Mouse (Mus musculus) kidney, postnatal 4 days (tissue): ENCODE data around the gene Gm45717.

ENCODE experiments used
- DNase-seq, 2 experiments: peaks; one replicate each; pipeline ENCODE4 v3.0.0; 2021; ENCODE audit warnings: mixed read lengths in 2 of 2

Gm45717 gene

DNA sequence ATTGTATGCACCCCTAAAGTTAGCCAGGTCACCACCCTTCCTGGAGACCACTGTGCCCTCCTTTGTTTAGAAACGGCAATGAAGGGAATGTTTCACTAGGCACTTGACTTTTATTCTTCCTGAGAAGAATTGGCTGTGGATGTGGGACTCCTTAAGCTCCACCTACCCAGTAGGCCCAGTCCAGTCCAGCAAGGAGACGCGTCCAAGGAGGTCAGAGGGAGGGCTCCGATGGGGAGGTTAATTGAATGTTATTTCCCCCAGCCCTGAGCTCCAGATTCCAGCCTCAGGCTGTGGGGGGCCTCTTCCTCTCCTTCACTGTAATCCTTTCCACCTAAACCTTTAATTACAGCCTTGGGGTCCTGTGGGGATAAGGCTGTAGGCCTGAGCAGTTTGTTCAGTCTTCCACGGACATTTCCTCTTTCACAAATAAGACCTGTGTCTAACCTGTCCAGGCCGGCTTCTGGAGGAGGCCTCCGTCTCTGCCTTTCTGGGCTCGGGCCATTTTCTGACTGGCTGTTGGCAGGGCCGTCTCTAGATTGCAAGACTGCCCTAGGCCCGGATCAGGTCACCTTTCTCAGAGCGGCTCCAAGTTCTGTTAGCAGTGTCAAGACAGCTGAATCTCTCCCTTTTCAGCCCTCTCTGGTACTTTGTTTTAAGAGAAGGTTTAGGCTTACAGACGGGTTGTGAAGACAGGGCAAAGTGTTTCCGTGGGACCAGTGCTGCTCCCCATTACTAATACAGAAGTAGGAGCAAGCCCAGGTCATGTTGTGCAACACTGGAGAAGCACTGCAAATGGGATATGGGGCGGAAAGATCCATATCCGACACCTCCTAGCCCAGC, 53.5 kb downstream of the Gm45717 start:
- DNase-seq, result peak in 1 of 2 experiments; percentile 46

DNA sequence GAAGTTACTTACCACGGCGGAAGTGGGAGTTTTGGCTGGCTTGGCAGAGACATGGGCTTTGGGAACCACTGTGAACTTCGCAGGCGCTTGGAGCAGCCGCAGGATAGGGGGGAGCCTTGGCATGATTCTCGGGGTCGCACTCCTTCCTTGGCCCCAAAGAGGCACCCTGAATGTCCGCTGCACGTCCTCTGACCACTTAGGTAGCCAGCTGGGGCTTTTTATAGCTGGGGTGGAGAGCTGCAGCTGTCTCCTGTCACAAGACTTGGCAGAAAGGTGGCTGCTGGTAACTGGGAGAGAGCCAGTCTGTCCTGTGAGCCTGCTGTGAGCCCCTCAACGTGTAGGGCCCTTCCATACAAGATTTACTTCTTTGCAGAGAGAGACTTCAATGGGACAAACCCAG, 55.5 kb downstream of the Gm45717 start, which contains the start of gene Cox8b:
Gene Cox8b, minus strand, starts transcription at position 227 of the 400 bp plus-strand sequence.
- no peak for DNase-seq
